11 mouse cellular contexts compared by ENCODE assay signal in the genomic region with DNA sequence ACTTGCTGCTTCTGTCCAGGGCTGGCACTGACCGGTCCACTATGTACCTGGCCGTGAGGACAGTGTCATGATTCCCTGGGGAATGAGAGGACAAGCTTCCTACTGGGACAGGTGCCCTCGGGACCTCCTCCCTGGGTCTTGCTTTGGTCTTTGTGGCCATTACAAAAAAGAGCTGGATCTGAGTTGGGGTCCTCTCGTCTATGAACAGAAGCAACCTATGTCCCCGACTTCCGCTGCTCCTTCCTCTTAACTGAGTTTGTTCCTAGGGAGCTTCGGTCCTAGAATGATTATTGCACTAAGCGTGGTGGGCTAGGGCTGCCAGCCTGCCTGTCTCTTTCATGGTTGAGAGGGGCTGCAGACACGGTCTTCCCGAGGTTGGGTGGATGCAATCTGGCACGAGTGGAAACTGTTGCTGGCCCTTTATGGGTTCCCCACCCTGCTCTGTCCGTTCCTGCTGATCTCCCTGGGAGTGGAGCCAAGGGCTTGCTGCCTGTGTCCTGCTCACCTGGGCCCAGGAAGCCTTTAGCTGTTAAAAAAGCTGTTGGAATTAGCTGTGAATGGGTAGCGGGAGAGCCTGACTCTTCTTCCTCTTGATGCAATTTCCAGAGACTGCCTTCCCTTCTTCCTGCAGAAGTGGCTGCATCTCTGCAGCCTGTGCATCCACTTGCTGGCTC. TPM values are rescaled to one million over a fixed set of nuclear protein-coding genes. Genes with fewer than 3 reads are reported as not detected.
DNase-seq lines count a peak whose midpoint lies in the region; ATAC-seq and TF ChIP-seq lines count a peak whose summit lies in the region.
"Had no signal": no experiment of that assay in that cellular context is flagged by ENCODE, and none has a peak within 500 bp of the region (broad histone marks: within the 10 kb centered on the region; RNA-seq: fewer than 3 reads in every experiment).

No protein-coding gene starts in this region.

- WGBS in kidney, embryonic 14.5 days, result 38% methylated on average over 13 of the region's 13 CpGs
- 41% methylated on average over 13 of the region's 13 CpGs for WGBS in forebrain, embryonic 10.5 days
- 32% methylated on average over 13 of the region's 13 CpGs for WGBS in hindbrain, embryonic 16.5 days
- 41% methylated on average over 13 of the region's 13 CpGs for WGBS in midbrain, postnatal 0 days

- no peak for TF ChIP-seq CTCF in midbrain, postnatal 0 days (IDR thresholded peaks at IDR 0.05)

- H3K9ac ChIP-seq in kidney, embryonic 14.5 days (ENCODE audit: low read depth, low read length), result no peak overlapping the region
- no peak overlapping the region for H3K9ac ChIP-seq in hindbrain, embryonic 16.5 days (ENCODE audit: low read depth, low read length)
- H3K9ac ChIP-seq in midbrain, postnatal 0 days (replicated peaks; ENCODE audit: low read length, poor library complexity, severe bottlenecking), result no peak overlapping the region

- H3K36me3 ChIP-seq in kidney, embryonic 14.5 days (ENCODE audit: control insufficient read depth, insufficient read depth, low read length), result no peaks in the 10 kb centered on the region
- H3K36me3 ChIP-seq in forebrain, embryonic 10.5 days (replicated peaks), result peaks cover 3% of the 10 kb centered on the region; the same call in 1 of the 2 replicates
- H3K36me3 ChIP-seq in hindbrain, embryonic 16.5 days (ENCODE audit: control insufficient read depth, insufficient read depth, low read length), result no peaks in the 10 kb centered on the region
- H3K36me3 ChIP-seq in midbrain, postnatal 0 days (ENCODE audit: insufficient read depth, low read length), result no peaks in the 10 kb centered on the region
- H3K36me3 ChIP-seq: G1E had no signal

- peaks cover 34% of the 10 kb centered on the region for H3K27me3 ChIP-seq in kidney, embryonic 14.5 days (ENCODE audit: control insufficient read depth, insufficient read depth, low read length)
- H3K27me3 ChIP-seq in forebrain, embryonic 10.5 days (ENCODE audit: poor library complexity, severe bottlenecking), result peaks cover 63% of the 10 kb centered on the region
- H3K27me3 ChIP-seq in hindbrain, embryonic 16.5 days (replicated peaks; ENCODE audit: control insufficient read depth, insufficient read depth, low read length), result peaks cover 27% of the 10 kb centered on the region
- peaks cover 43% of the 10 kb centered on the region for H3K27me3 ChIP-seq in midbrain, postnatal 0 days (ENCODE audit: insufficient read depth, low read length)

- no peak for ATAC-seq in kidney, embryonic 14.5 days (ENCODE audit: low FRiP score, low TSS enrichment)
- ATAC-seq in hindbrain, embryonic 16.5 days, result no peak
- ATAC-seq in midbrain, postnatal 0 days (ENCODE audit: low FRiP score), result no peak
- ATAC-seq in activated CD4-positive, CD25-positive, alpha-beta regulatory T cell, adult 4 months, result no peak

- H3K4me1 ChIP-seq in kidney, embryonic 14.5 days (ENCODE audit: control insufficient read depth, insufficient read depth, low read length), result peaks cover 10% of the 10 kb centered on the region; the same call in 1 of the 2 replicates
- H3K4me1 ChIP-seq in forebrain, embryonic 10.5 days, result peaks cover 78% of the 10 kb centered on the region
- peaks cover 16% of the 10 kb centered on the region for H3K4me1 ChIP-seq in hindbrain, embryonic 16.5 days (ENCODE audit: control insufficient read depth, insufficient read depth, low read depth, low read length)
- H3K4me1 ChIP-seq in midbrain, postnatal 0 days (ENCODE audit: insufficient read depth, low read length), result peaks cover 8% of the 10 kb centered on the region; the same call in 1 of the 2 replicates

- no peaks in the 10 kb centered on the region for H3K9me3 ChIP-seq in kidney, embryonic 14.5 days (ENCODE audit: control insufficient read depth, low read length)
- no peaks in the 10 kb centered on the region for H3K9me3 ChIP-seq in forebrain, embryonic 10.5 days
- H3K9me3 ChIP-seq in hindbrain, embryonic 16.5 days (ENCODE audit: control insufficient read depth, low read length), result no peaks in the 10 kb centered on the region
- no peaks in the 10 kb centered on the region for H3K9me3 ChIP-seq in midbrain, postnatal 0 days (ENCODE audit: low read length)

- H3K4me2 ChIP-seq in kidney, embryonic 14.5 days (replicated peaks; ENCODE audit: low read depth, low read length), result peak overlapping the region; percentile 97
- peak overlapping the region; percentile 97 for H3K4me2 ChIP-seq in hindbrain, embryonic 16.5 days (ENCODE audit: low read length)
- H3K4me2 ChIP-seq in midbrain, postnatal 0 days (ENCODE audit: low read depth, low read length, poor library complexity, severe bottlenecking), result peak overlapping the region; percentile 95

- DNase-seq in kidney, adult 18-20 months, result no peak
- no peak for DNase-seq in forebrain, embryonic 10.5 days (ENCODE audit: extremely low spot score, low spot score)
- DNase-seq in midbrain, postnatal 0 days (ENCODE audit: low spot score), result no peak
- no peak for DNase-seq in Muller cell, postnatal 12 days (ENCODE audit: inconsistent ontology term)
- DNase-seq in adrenal gland, postnatal 14 days, result no peak
- DNase-seq: kidney, adult 9 months had no signal

- peak overlapping the region; percentile 57 for H3K4me3 ChIP-seq in kidney, embryonic 14.5 days (ENCODE audit: low read length)
- H3K4me3 ChIP-seq in forebrain, embryonic 10.5 days, result peak overlapping the region; percentile 83
- H3K4me3 ChIP-seq in hindbrain, embryonic 16.5 days (ENCODE audit: low read length), result peak overlapping the region; percentile 53
- peak overlapping the region; percentile 42 for H3K4me3 ChIP-seq in midbrain, postnatal 0 days (ENCODE audit: low read depth, low read length)

- no peak overlapping the region for H3K27ac ChIP-seq in kidney, embryonic 14.5 days (ENCODE audit: low read depth, low read length)
- H3K27ac ChIP-seq in forebrain, embryonic 10.5 days, result peak overlapping the region; percentile 87
- no peak overlapping the region for H3K27ac ChIP-seq in hindbrain, embryonic 16.5 days (ENCODE audit: low read depth, low read length)
- no peak overlapping the region for H3K27ac ChIP-seq in midbrain, postnatal 0 days (ENCODE audit: low read depth, low read length)

RNA-seq across cellular contexts. Expression of a gene that starts 1.5 kb away (rescaled TPM):
- 7.0 and 12.7 TPM in 2 replicates for polyA plus RNA-seq in kidney, embryonic 14.5 days (2014; fragmentation: Nextera tagmentation; extraction: Ambion mirVana)
- polyA plus RNA-seq in forebrain, embryonic 10.5 days (2016; fragmentation: Nextera tagmentation; extraction: Ambion mirVana), result 26.4 and 28.0 TPM in 2 replicates
- polyA plus RNA-seq in hindbrain, embryonic 16.5 days (2015; fragmentation: Nextera tagmentation; extraction: Ambion mirVana), result 10.3 and 11.0 TPM in 2 replicates
- 39.4 and 68.0 TPM in 2 replicates for total RNA-seq in midbrain, postnatal 0 days (2014; rRNA removed)
- polyA plus RNA-seq in midbrain, postnatal 0 days (2015; fragmentation: Nextera tagmentation; extraction: Ambion mirVana), result 12.1 and 15.4 TPM in 2 replicates
- not detected for polyA plus RNA-seq in activated CD4-positive, CD25-positive, alpha-beta regulatory T cell, adult 4 months (2017; shearing (Covaris generic))
- total RNA-seq in adrenal gland, postnatal 14 days (2021), result 7.3 and 8.3 TPM in 2 replicates

RNA-seq across cellular contexts. Expression of a gene that starts 11.6 kb away (rescaled TPM):
- polyA plus RNA-seq in kidney, embryonic 14.5 days (2014; fragmentation: Nextera tagmentation; extraction: Ambion mirVana), result 98.2 and 124 TPM in 2 replicates
- 104 and 106 TPM in 2 replicates for polyA plus RNA-seq in forebrain, embryonic 10.5 days (2016; fragmentation: Nextera tagmentation; extraction: Ambion mirVana)
- polyA plus RNA-seq in hindbrain, embryonic 16.5 days (2015; fragmentation: Nextera tagmentation; extraction: Ambion mirVana), result 227 and 242 TPM in 2 replicates
- 210 and 241 TPM in 2 replicates for total RNA-seq in midbrain, postnatal 0 days (2014; rRNA removed)
- polyA plus RNA-seq in midbrain, postnatal 0 days (2015; fragmentation: Nextera tagmentation; extraction: Ambion mirVana), result 227 and 250 TPM in 2 replicates
- 10 to 100 TPM; 24.7 to 26.7 TPM for polyA plus RNA-seq in activated CD4-positive, CD25-positive, alpha-beta regulatory T cell, adult 4 months (2017; shearing (Covaris generic))
- 125 and 132 TPM in 2 replicates for total RNA-seq in adrenal gland, postnatal 14 days (2021)

RNA-seq across cellular contexts. Expression of a gene that starts 29.9 kb away (rescaled TPM):
- polyA plus RNA-seq in kidney, embryonic 14.5 days (2014; fragmentation: Nextera tagmentation; extraction: Ambion mirVana), result 37.7 and 41.7 TPM in 2 replicates
- polyA plus RNA-seq in forebrain, embryonic 10.5 days (2016; fragmentation: Nextera tagmentation; extraction: Ambion mirVana), result 47.5 and 50.3 TPM in 2 replicates
- 45.2 and 45.4 TPM in 2 replicates for polyA plus RNA-seq in hindbrain, embryonic 16.5 days (2015; fragmentation: Nextera tagmentation; extraction: Ambion mirVana)
- total RNA-seq in midbrain, postnatal 0 days (2014; rRNA removed), result 37.6 and 46.8 TPM in 2 replicates
- 34.7 and 36.3 TPM in 2 replicates for polyA plus RNA-seq in midbrain, postnatal 0 days (2015; fragmentation: Nextera tagmentation; extraction: Ambion mirVana)
- 10 to 100 TPM; 24.9 to 31.7 TPM for polyA plus RNA-seq in activated CD4-positive, CD25-positive, alpha-beta regulatory T cell, adult 4 months (2017; shearing (Covaris generic))
- total RNA-seq in adrenal gland, postnatal 14 days (2021), result 13.7 and 18.9 TPM in 2 replicates

RNA-seq across cellular contexts. Expression of a gene that starts 32.1 kb away (rescaled TPM):
- 0.23 and 0.80 TPM in 2 replicates for polyA plus RNA-seq in kidney, embryonic 14.5 days (2014; fragmentation: Nextera tagmentation; extraction: Ambion mirVana)
- 1.9 and 4.5 TPM in 2 replicates for polyA plus RNA-seq in forebrain, embryonic 10.5 days (2016; fragmentation: Nextera tagmentation; extraction: Ambion mirVana)
- polyA plus RNA-seq in hindbrain, embryonic 16.5 days (2015; fragmentation: Nextera tagmentation; extraction: Ambion mirVana), result 0.84 and 1.3 TPM in 2 replicates
- total RNA-seq in midbrain, postnatal 0 days (2014; rRNA removed), result 0.49 and 1.2 TPM in 2 replicates
- polyA plus RNA-seq in midbrain, postnatal 0 days (2015; fragmentation: Nextera tagmentation; extraction: Ambion mirVana), result 0.28 and 0.52 TPM in 2 replicates
- not detected for polyA plus RNA-seq in activated CD4-positive, CD25-positive, alpha-beta regulatory T cell, adult 4 months (2017; shearing (Covaris generic))
- not detected in 2 replicates for total RNA-seq in adrenal gland, postnatal 14 days (2021)
- total RNA-seq: megakaryocyte progenitor cell, adult 5-6 weeks had no signal
- polyA plus RNA-seq: G1E had no signal
